Mouse (Mus musculus): Measurements from ENCODE around the gene BC034090. TPM values are rescaled to one million over a fixed set of nuclear protein-coding genes. Genes with fewer than 3 reads are reported as not detected.

The BC034090 gene
- polyA plus RNA-seq, 1 experiment from 2014 or later, result 1.7 TPM

DNA sequence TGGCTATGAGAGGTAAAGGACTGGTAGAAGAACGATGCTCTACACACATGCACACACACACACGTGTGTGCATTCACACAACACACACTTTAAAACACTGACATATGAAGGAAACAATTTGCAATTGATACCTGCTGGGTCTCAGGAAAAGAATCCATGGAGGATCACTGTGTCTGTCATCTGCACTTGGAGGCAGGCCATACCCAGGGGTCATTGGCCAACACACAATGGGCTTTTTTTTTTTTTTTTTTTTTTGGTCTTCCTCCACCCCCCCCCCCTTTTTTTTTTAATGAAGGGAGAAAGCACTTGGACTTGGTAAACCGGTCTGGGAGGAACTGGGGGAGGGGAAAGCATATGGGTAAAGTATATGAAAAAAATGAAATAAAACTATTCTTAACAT is 36.4 kb downstream of the BC034090 start:
- Histone ChIP-seq H3K27me3 (ENCODE audit: control insufficient read depth, insufficient read depth, low read length) (no peaks in the 10 kb centered on the region), H3K36me3 (ENCODE audit: control insufficient read depth, insufficient read depth, low read length) (no peaks in the 10 kb centered on the region), H3K4me2 (replicated peaks; ENCODE audit: low read depth, low read length) (no peak overlapping the region), H3K4me1 (replicated peaks; ENCODE audit: control insufficient read depth, insufficient read depth, low read length) (peaks cover 18% of the 10 kb centered on the region), H3K9me3 (ENCODE audit: control insufficient read depth, low read length) (no peaks in the 10 kb centered on the region), H3K9ac (ENCODE audit: low read depth, low read length) (no peak overlapping the region), H3K27ac (ENCODE audit: low read depth, low read length) (no peak overlapping the region), H3K4me3 (ENCODE audit: low read depth, low read length) (no peak overlapping the region)
- WGBS, result 81% methylated on average over 3 of the region's 3 CpGs
- ATAC-seq (ENCODE audit: low FRiP score) (no peak), DNase-seq (ENCODE audit: low spot score) (no peak)

- WGBS, result 78% methylated on average over 19 of the region's 19 CpGs
- Histone ChIP-seq H3K4me3 (ENCODE audit: low read depth, low read length) (no peak overlapping the region), H3K9ac (ENCODE audit: low read depth, low read length) (no peak overlapping the region), H3K4me1 (replicated peaks; ENCODE audit: control insufficient read depth, insufficient read depth, low read length) (0 out of 2 replicates have a peak, but pooled peaks cover 6% of the 10 kb centered on the region), H3K9me3 (ENCODE audit: control insufficient read depth, low read length) (no peaks in the 10 kb centered on the region), H3K36me3 (ENCODE audit: control insufficient read depth, insufficient read depth, low read length) (no peaks in the 10 kb centered on the region), H3K27me3 (ENCODE audit: control insufficient read depth, insufficient read depth, low read length) (no peaks in the 10 kb centered on the region), H3K27ac (ENCODE audit: low read depth, low read length) (no peak overlapping the region), H3K4me2 (replicated peaks; ENCODE audit: low read depth, low read length) (no peak overlapping the region)
- DNase-seq (ENCODE audit: low spot score) (no peak), ATAC-seq (ENCODE audit: low FRiP score) (no peak)
Measured at GRCm38 (mm10) chr1:155205822-155206660, 38.2 kb downstream of the BC034090 start.

DNA sequence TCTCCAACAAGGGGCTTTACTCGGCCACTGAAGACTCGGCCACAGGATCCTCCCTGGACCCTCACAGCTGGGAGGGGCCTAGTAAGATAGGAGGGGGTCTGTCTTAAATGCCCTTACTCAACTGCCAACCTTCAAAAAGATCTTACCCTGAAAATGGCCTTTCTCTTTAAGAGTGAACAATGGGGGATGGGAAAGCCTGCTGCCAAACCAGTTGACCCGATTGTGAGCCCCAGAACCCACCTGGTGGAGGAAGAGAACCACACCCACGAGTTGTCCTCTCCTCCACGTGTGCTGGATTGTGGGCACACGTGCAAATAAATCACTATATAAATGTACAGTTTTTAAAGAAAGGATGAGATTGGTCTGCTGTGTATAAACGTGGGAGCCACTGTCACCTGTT is 38.9 kb downstream of the BC034090 start:
- ATAC-seq (ENCODE audit: low FRiP score), result no peak
- Histone ChIP-seq H3K27ac (ENCODE audit: low read depth, low read length) (no peak overlapping the region), H3K4me1 (replicated peaks; ENCODE audit: control insufficient read depth, insufficient read depth, low read length) (0 out of 2 replicates have a peak, but pooled peaks cover 5% of the 10 kb centered on the region)

GRCm38 (mm10) chr1:155204560-155205162 is 39.6 kb downstream of the BC034090 start:
- ATAC-seq (ENCODE audit: low FRiP score) (no peak), DNase-seq (ENCODE audit: low spot score) (no peak)
- no peak overlapping the region for H3K4me3 ChIP-seq (ENCODE audit: low read depth, low read length)
- H3K9ac ChIP-seq (ENCODE audit: low read depth, low read length), result no peak overlapping the region
- no peaks in the 10 kb centered on the region for H3K27me3 ChIP-seq (ENCODE audit: control insufficient read depth, insufficient read depth, low read length)
- H3K36me3 ChIP-seq (ENCODE audit: control insufficient read depth, insufficient read depth, low read length), result no peaks in the 10 kb centered on the region
- 0 out of 2 replicates have a peak, but pooled peaks cover 5% of the 10 kb centered on the region for H3K4me1 ChIP-seq (replicated peaks; ENCODE audit: control insufficient read depth, insufficient read depth, low read length)
- H3K27ac ChIP-seq (ENCODE audit: low read depth, low read length), result no peak overlapping the region
- H3K9me3 ChIP-seq (ENCODE audit: control insufficient read depth, low read length), result no peaks in the 10 kb centered on the region
- WGBS, result 91% methylated on average over 8 of the region's 8 CpGs
- no peak overlapping the region for H3K4me2 ChIP-seq (replicated peaks; ENCODE audit: low read depth, low read length)

More for the DNA sequence above, 38.9 kb downstream of the BC034090 start:
- Histone ChIP-seq H3K9me3 (ENCODE audit: control insufficient read depth, low read length) (no peaks in the 10 kb centered on the region), H3K36me3 (ENCODE audit: control insufficient read depth, insufficient read depth, low read length) (no peaks in the 10 kb centered on the region), H3K4me2 (replicated peaks; ENCODE audit: low read depth, low read length) (no peak overlapping the region), H3K4me3 (ENCODE audit: low read depth, low read length) (no peak overlapping the region), H3K27me3 (ENCODE audit: control insufficient read depth, insufficient read depth, low read length) (no peaks in the 10 kb centered on the region), H3K9ac (ENCODE audit: low read depth, low read length) (no peak overlapping the region)
- DNase-seq (ENCODE audit: low spot score), result no peak
- WGBS, result 67% methylated on average over 7 of the region's 7 CpGs

DNA sequence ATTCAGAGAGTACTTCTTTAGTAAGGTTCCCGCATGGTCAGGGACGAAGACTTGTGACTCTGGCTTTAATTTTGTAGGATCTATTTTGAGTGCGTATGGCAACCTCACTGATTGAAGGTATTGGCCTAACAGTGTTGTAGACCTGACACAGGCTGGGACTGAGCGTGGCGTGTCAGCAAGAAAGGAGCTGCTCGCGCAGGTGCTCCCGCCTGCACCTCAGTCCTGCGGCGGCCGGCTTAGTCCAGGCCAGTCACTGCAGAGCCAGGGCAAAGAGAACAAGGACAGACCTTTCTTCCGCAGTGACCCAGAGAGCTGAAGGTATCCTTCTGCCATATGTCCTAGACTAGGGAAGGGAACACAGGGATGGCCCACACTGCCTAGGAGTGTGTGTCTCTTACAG is 40.3 kb downstream of the BC034090 start:
- no peaks in the 10 kb centered on the region for H3K27me3 ChIP-seq (ENCODE audit: control insufficient read depth, insufficient read depth, low read length)
- no peak overlapping the region for H3K4me3 ChIP-seq (ENCODE audit: low read depth, low read length)
- 90% methylated on average over 12 of the region's 12 CpGs for WGBS
- DNase-seq (ENCODE audit: low spot score) (no peak), ATAC-seq (ENCODE audit: low FRiP score) (peak; percentile 26; the same call in 1 of the 2 replicates)
- peak overlapping the region; percentile 27; the same call in 1 of the 2 replicates for H3K27ac ChIP-seq (ENCODE audit: low read depth, low read length)
- H3K4me1 ChIP-seq (replicated peaks; ENCODE audit: control insufficient read depth, insufficient read depth, low read length), result peaks cover 5% of the 10 kb centered on the region; the same call in 1 of the 2 replicates
- no peaks in the 10 kb centered on the region for H3K36me3 ChIP-seq (ENCODE audit: control insufficient read depth, insufficient read depth, low read length)
- H3K4me2 ChIP-seq (replicated peaks; ENCODE audit: low read depth, low read length), result no peak overlapping the region
- no peaks in the 10 kb centered on the region for H3K9me3 ChIP-seq (ENCODE audit: control insufficient read depth, low read length)
- H3K9ac ChIP-seq (ENCODE audit: low read depth, low read length), result no peak overlapping the region

DNA sequence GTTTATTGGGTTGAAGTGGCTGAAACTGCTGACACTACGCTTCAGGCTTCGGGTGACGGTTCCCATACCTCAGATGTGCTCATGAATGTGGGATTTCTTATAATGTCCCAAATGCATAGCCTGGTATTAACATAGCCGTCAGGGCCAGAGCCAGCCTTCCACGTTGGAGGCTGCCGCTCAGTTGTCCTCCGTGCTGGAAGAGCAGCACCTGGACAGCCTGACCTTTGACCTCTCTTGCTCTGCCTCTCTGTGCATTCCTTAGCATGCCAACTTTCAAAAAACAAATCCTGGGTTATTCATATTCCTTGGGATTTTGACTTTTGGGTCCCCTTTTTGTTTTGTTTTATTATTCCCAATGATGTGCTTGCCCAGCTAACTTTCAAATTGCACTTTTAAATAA is 41.1 kb downstream of the BC034090 start:
- H3K36me3 ChIP-seq (ENCODE audit: control insufficient read depth, insufficient read depth, low read length), result no peaks in the 10 kb centered on the region
- peaks cover 5% of the 10 kb centered on the region; the same call in 1 of the 2 replicates for H3K4me1 ChIP-seq (replicated peaks; ENCODE audit: control insufficient read depth, insufficient read depth, low read length)
- H3K4me3 ChIP-seq (ENCODE audit: low read depth, low read length), result no peak overlapping the region
- DNase-seq (ENCODE audit: low spot score) (no peak), ATAC-seq (ENCODE audit: low FRiP score) (no peak)
- no peak overlapping the region for H3K27ac ChIP-seq (ENCODE audit: low read depth, low read length)
- H3K4me2 ChIP-seq (replicated peaks; ENCODE audit: low read depth, low read length), result no peak overlapping the region
- no peaks in the 10 kb centered on the region for H3K27me3 ChIP-seq (ENCODE audit: control insufficient read depth, insufficient read depth, low read length)
- H3K9ac ChIP-seq (ENCODE audit: low read depth, low read length), result no peak overlapping the region
- WGBS, result 79% methylated on average over 7 of the region's 7 CpGs
- H3K9me3 ChIP-seq (ENCODE audit: control insufficient read depth, low read length), result no peaks in the 10 kb centered on the region

GRCm38 (mm10) chr1:155202472-155202871 is 41.8 kb downstream of the BC034090 start:
- Histone ChIP-seq H3K4me3 (ENCODE audit: low read depth, low read length) (no peak overlapping the region), H3K27me3 (ENCODE audit: control insufficient read depth, insufficient read depth, low read length) (no peaks in the 10 kb centered on the region), H3K36me3 (ENCODE audit: control insufficient read depth, insufficient read depth, low read length) (no peaks in the 10 kb centered on the region), H3K27ac (ENCODE audit: low read depth, low read length) (no peak overlapping the region), H3K4me2 (replicated peaks; ENCODE audit: low read depth, low read length) (no peak overlapping the region), H3K9me3 (ENCODE audit: control insufficient read depth, low read length) (no peaks in the 10 kb centered on the region), H3K4me1 (replicated peaks; ENCODE audit: control insufficient read depth, insufficient read depth, low read length) (peaks cover 5% of the 10 kb centered on the region; the same call in 1 of the 2 replicates), H3K9ac (ENCODE audit: low read depth, low read length) (no peak overlapping the region)
- DNase-seq (ENCODE audit: low spot score), result no peak
- ATAC-seq (ENCODE audit: low FRiP score), result no peak
- 86% methylated on average over 5 of the region's 5 CpGs for WGBS

- Histone ChIP-seq H3K36me3 (ENCODE audit: control insufficient read depth, insufficient read depth, low read length) (no peaks in the 10 kb centered on the region), H3K9ac (ENCODE audit: low read depth, low read length) (no peak overlapping the region), H3K4me3 (ENCODE audit: low read depth, low read length) (no peak overlapping the region), H3K4me1 (replicated peaks; ENCODE audit: control insufficient read depth, insufficient read depth, low read length) (peaks cover 5% of the 10 kb centered on the region; the same call in 1 of the 2 replicates), H3K9me3 (ENCODE audit: control insufficient read depth, low read length) (no peaks in the 10 kb centered on the region), H3K27ac (ENCODE audit: low read depth, low read length) (no peak overlapping the region), H3K4me2 (replicated peaks; ENCODE audit: low read depth, low read length) (no peak overlapping the region), H3K27me3 (ENCODE audit: control insufficient read depth, insufficient read depth, low read length) (no peaks in the 10 kb centered on the region)
- 83% methylated on average over 17 of the region's 17 CpGs for WGBS
- DNase-seq (ENCODE audit: low spot score), result no peak
- no peak for ATAC-seq (ENCODE audit: low FRiP score)
Measured at GRCm38 (mm10) chr1:155201914-155202313, 42.3 kb downstream of the BC034090 start.
